Mouse (Mus musculus) heart, adult 2 months (tissue): ENCODE measurements around the gene Timm9.

ENCODE experiments used
- CTCF ChIP-seq: fragments of 200-600 bp; IDR thresholded peaks from 2 replicates; pipeline ENCODE4 v1.8.1; 2022; ENCODE audit warnings: antibody characterized with exemption, mild to moderate bottlenecking, moderate library complexity
- EP300 ChIP-seq: fragments of 200-500 bp; IDR thresholded peaks from 2 replicates; pipeline ENCODE4 v1.6.1; 2011; ENCODE audit warnings: low read depth, low read length, control low read depth; ENCODE audit not compliant: insufficient read depth
- POLR2A ChIP-seq: fragments of 200-500 bp; IDR thresholded peaks from 2 replicates; pipeline ENCODE4 v1.6.1; 2011; ENCODE audit warnings: mild to moderate bottlenecking, low read depth, low read length, control low read depth; ENCODE audit not compliant: insufficient read depth

GRCm38 (mm10) chr12:71135581-71135980 lies 903 bp downstream of the Timm9 start:
- TF ChIP-seq EP300 (no peak), POLR2A (no peak), CTCF (no peak)
